Mouse (Mus musculus) ES-E14 (cell line): Measurements from ENCODE around the gene Cdan1. TPM values are rescaled to one million over a fixed set of nuclear protein-coding genes. Genes with fewer than 3 reads are reported as not detected.

Experiments
- DNase-seq: peaks from one replicate; pipeline ENCODE4 v3.0.0-alpha.2; 2013; ENCODE audit warnings: low read depth, low spot score
- H3K27ac ChIP-seq: 2 replicates; pipeline ENCODE4 v1.5.1; 2012; ENCODE audit warnings: low read depth, mild to moderate bottlenecking, low read length, moderate library complexity, mixed read lengths; ENCODE audit not compliant: poor library complexity, insufficient read depth, severe bottlenecking
- H3K36me3 ChIP-seq: 2 replicates; pipeline ENCODE4 v1.6.1; 2012; ENCODE audit warnings: mild to moderate bottlenecking, low read length, moderate library complexity, mixed read lengths; ENCODE audit not compliant: control insufficient read depth, poor library complexity, insufficient read depth, severe bottlenecking
- H3K4me1 ChIP-seq, 2 experiments: fragments of 150-350 bp in 1 of 2; sonication (generic) in 1 of 2; 2 replicates each; pipeline ENCODE4 v1.6.1; 2012; ENCODE audit warnings: low read length in 2 of 2, mild to moderate bottlenecking in 1 of 2, mixed read lengths in 1 of 2; ENCODE audit not compliant: control insufficient read depth in 2 of 2, insufficient read depth in 2 of 2, poor library complexity in 1 of 2
- H3K4me3 ChIP-seq, 2 experiments: fragments of 150-350 bp in 1 of 2; sonication (generic) in 1 of 2; 2 replicates each; pipeline ENCODE4 v1.5.1; 2012; ENCODE audit warnings: low read length in 2 of 2, low read depth in 1 of 2, mild to moderate bottlenecking in 1 of 2, mixed read lengths in 1 of 2; ENCODE audit not compliant: insufficient read depth in 1 of 2, poor library complexity in 1 of 2, severe bottlenecking in 1 of 2
- H3K9ac ChIP-seq: 2 replicates; pipeline ENCODE4 v1.6.1; 2012; ENCODE audit warnings: low read depth, mild to moderate bottlenecking, low read length, mixed read lengths; ENCODE audit not compliant: poor library complexity, insufficient read depth, severe bottlenecking
- H3K9me3 ChIP-seq: fragments of 150-350 bp; sonication (generic); 2 replicates; pipeline ENCODE4 v1.6.1; 2012; ENCODE audit warnings: low read depth, mild to moderate bottlenecking, low read length; ENCODE audit not compliant: control insufficient read depth, insufficient read depth
- CHD2 ChIP-seq: IDR thresholded peaks from 2 replicates; pipeline ENCODE4 v1.6.1; 2014; ENCODE audit warnings: mild to moderate bottlenecking, low read depth, low read length, inconsistent platforms
- HCFC1 ChIP-seq: IDR thresholded peaks from 2 replicates; pipeline ENCODE4 v1.6.1; 2012; ENCODE audit warnings: low read length, inconsistent platforms, borderline replicate concordance; ENCODE audit not compliant: insufficient read depth
- MAFK ChIP-seq: IDR thresholded peaks from 2 replicates; pipeline ENCODE4 v1.6.1; 2014; ENCODE audit warnings: mild to moderate bottlenecking, low read depth, low read length, inconsistent platforms; ENCODE audit not compliant: insufficient read depth
- ZC3H11A ChIP-seq: IDR thresholded peaks from 2 replicates; pipeline ENCODE4 v1.6.1; 2012; ENCODE audit warnings: low read depth, mild to moderate bottlenecking, inconsistent platforms, low read length, borderline replicate concordance
- ZNF384 ChIP-seq: IDR thresholded peaks from 2 replicates; pipeline ENCODE4 v1.6.1; 2012; ENCODE audit warnings: low read depth, low read length, inconsistent platforms
- in situ Hi-C, 2 experiments: fragments of 600-800 bp; cut with MboI; formaldehyde crosslinking; loops; one replicate each; pipeline ENCODE4 v1.15.1; 2025; ENCODE audit warnings: low sequenced_read_pairs in 2 of 2, inconsistent platforms in 1 of 2; ENCODE audit not compliant: unreplicated experiment in 2 of 2
- total RNA-seq: library from RNA; depleted of rRNA; stranded (reverse); fragments of 300-350 nt; gene quantifications from 2 replicates; pipeline ENCODE4 v1.2.3, GENCODE M21; 2012

The Cdan1 gene
- total RNA-seq, 1 experiment: 22.4 TPM

- no peak for DNase-seq
- TF ChIP-seq HCFC1: no peak
- TF ChIP-seq ZNF384: no peak
- Histone ChIP-seq H3K36me3 (peaks cover 13% of the 10 kb centered on the region), H3K9ac (no peak overlapping the region), H3K4me3 (no peak overlapping the region), H3K9me3 (no peaks in the 10 kb centered on the region), H3K4me1 (no peaks in the 10 kb centered on the region), H3K27ac (no peak overlapping the region)
- in situ Hi-C loops: no loop called here
Measured at GRCm38 (mm10) chr2:120713441-120713840, 136.5 kb downstream of the Cdan1 start.

- in situ Hi-C loops: no loop called here
- no peak overlapping the region for H3K9ac ChIP-seq
- H3K36me3 ChIP-seq: peaks cover 7% of the 10 kb centered on the region; the same call in 1 of the 2 replicates
- no peak for TF ChIP-seq MAFK
- TF ChIP-seq HCFC1: no peak
- no peak for TF ChIP-seq ZNF384
- no peak for TF ChIP-seq CHD2
- TF ChIP-seq ZC3H11A: no peak
- H3K27ac ChIP-seq: no peak overlapping the region
- no peak for DNase-seq
- H3K4me3 ChIP-seq: no peak overlapping the region
- no peaks in the 10 kb centered on the region for H3K4me1 ChIP-seq
- H3K9me3 ChIP-seq: no peaks in the 10 kb centered on the region
Measured at GRCm38 (mm10) chr2:120710948-120711347, 139.0 kb downstream of the Cdan1 start.

GRCm38 (mm10) chr2:120710154-120710553 is 139.8 kb downstream of the Cdan1 start:
- TF ChIP-seq MAFK (no peak), CHD2 (no peak), HCFC1 (no peak), ZC3H11A (no peak), ZNF384 (no peak)
- Histone ChIP-seq H3K9ac (no peak overlapping the region), H3K9me3 (no peaks in the 10 kb centered on the region), H3K36me3 (peaks cover 7% of the 10 kb centered on the region; the same call in 1 of the 2 replicates), H3K27ac (no peak overlapping the region), H3K4me1 (no peaks in the 10 kb centered on the region), H3K4me3 (no peak overlapping the region)
- in situ Hi-C loops: no loop called here
- DNase-seq: no peak

GRCm38 (mm10) chr2:120707041-120707440 is 142.9 kb downstream of the Cdan1 start:
- Histone ChIP-seq H3K36me3 (no peaks in the 10 kb centered on the region; the same call in 1 of the 2 replicates), H3K27ac (no peak overlapping the region), H3K9me3 (no peaks in the 10 kb centered on the region), H3K4me1 (no peaks in the 10 kb centered on the region), H3K9ac (no peak overlapping the region), H3K4me3 (no peak overlapping the region)
- TF ChIP-seq ZC3H11A (no peak), CHD2 (no peak), MAFK (no peak), ZNF384 (no peak), HCFC1 (no peak)
- in situ Hi-C loops: no loop called here
- no peak for DNase-seq

GRCm38 (mm10) chr2:120702675-120703074 is 147.3 kb downstream of the Cdan1 start:
- no peak for DNase-seq
- in situ Hi-C loops: no loop called here
- no peaks in the 10 kb centered on the region for H3K9me3 ChIP-seq
- no peak overlapping the region for H3K9ac ChIP-seq
- H3K4me3 ChIP-seq: no peak overlapping the region
- H3K27ac ChIP-seq: no peak overlapping the region
- H3K4me1 ChIP-seq: no peaks in the 10 kb centered on the region
- TF ChIP-seq ZC3H11A: no peak
- no peak for TF ChIP-seq HCFC1
- no peak for TF ChIP-seq ZNF384
- no peak for TF ChIP-seq MAFK
- TF ChIP-seq CHD2: no peak
- no peaks in the 10 kb centered on the region for H3K36me3 ChIP-seq
